Mouse (Mus musculus) C2C12 (cell line): ENCODE data around the gene Cfap73. TPM values are rescaled to one million over a fixed set of nuclear protein-coding genes. Genes with fewer than 3 reads are reported as not detected.

Source experiments
- H3K27me3 ChIP-seq: one replicate; pipeline ENCODE4 v1.6.1; 2011; ENCODE audit not compliant: control insufficient read depth, insufficient read depth, insufficient read length
- H3K36me3 ChIP-seq: one replicate; pipeline ENCODE4 v1.6.1; 2011; ENCODE audit not compliant: control insufficient read depth, insufficient read depth
- H3K4me3 ChIP-seq: one replicate; pipeline ENCODE4 v1.5.1; 2011; ENCODE audit warnings: mild to moderate bottlenecking, control low read depth; ENCODE audit not compliant: poor library complexity, insufficient read depth, severe bottlenecking
- H3K79me2 ChIP-seq: one replicate; pipeline ENCODE4 v1.6.1; 2011; ENCODE audit not compliant: control insufficient read depth, insufficient read depth
- H3K79me3 ChIP-seq: one replicate; pipeline ENCODE4 v1.6.1; 2011; ENCODE audit warnings: low read depth, control low read depth
- H3ac ChIP-seq: one replicate; pipeline ENCODE3; 2011; ENCODE audit warnings: low read depth; ENCODE audit not compliant: control insufficient read depth, insufficient read length
- CEBPB ChIP-seq: IDR thresholded peaks from one replicate; pipeline ENCODE4 v1.6.1; 2011; ENCODE audit warnings: low read depth, mild to moderate bottlenecking, control low read depth, moderate library complexity
- CTCF ChIP-seq: IDR thresholded peaks from one replicate; pipeline ENCODE4 v1.5.1; 2011; ENCODE audit not compliant: control insufficient read depth, insufficient read depth, insufficient read length
- FOSL1 ChIP-seq: IDR thresholded peaks from one replicate; pipeline ENCODE4 v1.8.0; 2011; ENCODE audit warnings: mild to moderate bottlenecking, low read length; ENCODE audit not compliant: poor library complexity, insufficient read depth, severe bottlenecking
- MAX ChIP-seq: IDR thresholded peaks from one replicate; pipeline ENCODE4 v1.6.1; 2011; ENCODE audit warnings: mild to moderate bottlenecking, control low read depth
- MYOD1 ChIP-seq: IDR thresholded peaks from one replicate; pipeline ENCODE4 v1.6.1; 2011; ENCODE audit warnings: low read depth; ENCODE audit not compliant: control insufficient read depth, insufficient read length
- MYOG ChIP-seq: IDR thresholded peaks from one replicate; pipeline ENCODE4 v1.6.1; 2011; ENCODE audit not compliant: control insufficient read depth, insufficient read length; ENCODE audit errors: extremely low read depth
- USF1 ChIP-seq: IDR thresholded peaks from one replicate; pipeline ENCODE4 v1.6.1; 2011; ENCODE audit warnings: low read depth, mild to moderate bottlenecking, control low read depth, moderate library complexity
- polyA plus RNA-seq: library from polyadenylated mRNA; unstranded; fragments of >200 nt; fragmentation: generic; extraction: Trizol; gene quantifications from one replicate; pipeline ENCODE4 v1.2.1, GENCODE M21; 2012; ENCODE audit warnings: missing spikeins

Gene Cfap73
- polyA plus RNA-seq, 1 experiment: not detected

DNA sequence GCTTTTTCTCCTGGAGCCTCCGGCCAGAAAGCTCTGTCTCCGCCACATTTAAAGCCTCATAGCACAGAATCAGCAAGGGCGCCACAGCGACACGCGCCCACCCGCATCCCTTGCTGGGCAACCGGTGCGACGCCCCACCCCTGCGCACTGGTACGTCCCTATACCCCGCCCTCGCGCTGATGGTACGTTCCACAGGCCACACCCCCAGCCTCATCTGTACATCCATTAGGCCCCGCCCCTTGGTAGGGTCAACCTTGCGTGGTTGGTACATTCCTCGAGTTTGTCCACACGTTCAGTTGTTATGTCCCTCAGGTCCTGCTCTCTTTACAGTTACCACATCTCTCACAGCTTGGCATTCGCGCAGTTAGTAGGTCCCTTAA, 21.6 kb downstream of the Cfap73 start, which contains the start of the genes Rita1 and Ddx54:
Gene Rita1 (minus strand): TSS at position 148 of the 380 bp plus-strand sequence.
Gene Ddx54 (plus strand): TSS at position 298 of the 380 bp plus-strand sequence.
- H3K79me2 ChIP-seq: peaks cover 58% of the 10 kb centered on the region
- H3K79me3 ChIP-seq: peaks cover 33% of the 10 kb centered on the region
- H3ac ChIP-seq: peak within 1 kb of the TSS; percentile 99
- H3K4me3 ChIP-seq: peak within 1 kb of the TSS; percentile 65
- H3K36me3 ChIP-seq: no peaks in the 10 kb centered on the region
- TF ChIP-seq USF1 (no peak), CTCF (no peak), CEBPB (no peak), MYOG (no peak)
- H3K27me3 ChIP-seq: no peaks in the 10 kb centered on the region

DNA sequence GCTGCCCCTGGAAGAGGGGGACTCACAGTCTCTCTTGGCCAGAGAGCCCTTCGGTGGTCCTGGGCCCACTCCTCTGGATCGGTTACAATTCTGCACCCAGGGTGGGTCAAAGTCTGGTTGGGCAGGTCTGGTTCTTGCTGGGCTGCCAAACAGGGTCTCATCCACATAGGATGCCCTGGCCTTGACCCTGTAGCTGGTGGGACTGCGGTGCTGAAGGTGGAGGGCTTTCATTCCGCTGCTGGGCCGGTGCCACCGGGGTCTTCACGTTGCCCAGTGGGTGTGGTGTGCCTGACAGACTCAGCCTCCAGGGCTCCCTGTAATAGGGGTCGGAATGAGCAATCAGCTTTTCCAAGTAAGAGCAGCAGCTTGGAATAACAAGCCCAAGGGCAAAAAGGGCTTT, 22.6 kb downstream of the Cfap73 start:
- Histone ChIP-seq H3K79me3 (peaks cover 32% of the 10 kb centered on the region), H3K36me3 (no peaks in the 10 kb centered on the region), H3ac (peak overlapping the region; percentile 64), H3K4me3 (peak overlapping the region; percentile 51), H3K79me2 (peaks cover 48% of the 10 kb centered on the region), H3K27me3 (no peaks in the 10 kb centered on the region)
- TF ChIP-seq MAX (no peak), USF1 (no peak), CTCF (no peak), CEBPB (no peak)

DNA sequence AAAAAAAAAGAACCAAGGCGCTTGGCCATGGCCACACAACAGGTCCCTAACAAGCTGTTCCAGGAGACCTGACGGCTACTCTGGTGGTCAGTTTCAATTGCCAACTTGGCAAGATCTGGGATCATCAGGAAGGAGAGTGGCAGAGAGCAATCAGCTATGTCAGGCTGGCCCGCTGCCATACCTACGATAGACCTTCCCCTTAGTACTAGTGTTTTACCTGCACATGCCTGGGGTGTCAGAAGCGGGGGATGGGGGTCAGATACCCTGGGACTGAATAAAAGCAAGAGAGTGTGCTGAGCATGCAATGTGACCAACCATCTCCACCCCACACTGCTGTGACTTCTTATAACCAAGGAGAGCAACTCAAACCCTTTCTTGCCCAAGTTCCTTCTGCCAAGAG, 23.1 kb downstream of the Cfap73 start:
- no peak overlapping the region for H3K4me3 ChIP-seq

DNA sequence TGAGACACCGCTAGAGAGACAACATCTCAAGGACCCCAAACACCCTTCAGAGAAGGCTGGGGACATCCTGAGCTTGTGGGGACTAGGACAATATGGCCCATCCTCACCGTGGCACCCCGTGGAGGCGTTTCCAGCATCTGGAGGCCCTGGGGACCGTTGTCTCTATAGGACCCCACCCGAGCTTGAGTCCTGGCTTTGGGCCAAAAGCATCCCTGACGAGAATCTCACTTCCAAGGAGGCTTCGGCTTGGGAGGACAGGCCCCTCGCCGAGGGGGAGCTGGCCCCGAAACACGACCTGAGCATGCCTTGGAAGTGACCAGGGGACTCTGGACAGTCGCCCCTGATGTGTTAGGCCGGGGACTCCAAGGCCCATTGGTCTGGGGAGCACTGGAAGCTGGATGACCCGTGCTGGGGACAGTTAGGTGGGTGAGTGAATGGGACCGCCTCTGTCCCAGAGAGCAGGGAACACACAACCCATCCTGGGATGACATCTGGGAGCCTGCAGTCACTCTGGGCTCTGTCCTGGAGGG, 24.7 kb downstream of the Cfap73 start:
- Histone ChIP-seq H3K4me3 (no peak overlapping the region), H3K27me3 (no peaks in the 10 kb centered on the region), H3K36me3 (no peaks in the 10 kb centered on the region), H3K79me3 (peaks cover 11% of the 10 kb centered on the region), H3ac (no peak overlapping the region), H3K79me2 (peaks cover 27% of the 10 kb centered on the region)
- TF ChIP-seq MAX (no peak), MYOG (no peak), CTCF (no peak), USF1 (no peak), CEBPB (no peak), MYOD1 (no peak), FOSL1 (no peak)

More for the DNA sequence above, 23.1 kb downstream of the Cfap73 start:
- Histone ChIP-seq H3K36me3 (no peaks in the 10 kb centered on the region), H3K79me3 (peaks cover 27% of the 10 kb centered on the region), H3ac (no peak overlapping the region), H3K79me2 (peaks cover 43% of the 10 kb centered on the region), H3K27me3 (no peaks in the 10 kb centered on the region)
- no peak for TF ChIP-seq USF1
- TF ChIP-seq MAX: no peak

DNA sequence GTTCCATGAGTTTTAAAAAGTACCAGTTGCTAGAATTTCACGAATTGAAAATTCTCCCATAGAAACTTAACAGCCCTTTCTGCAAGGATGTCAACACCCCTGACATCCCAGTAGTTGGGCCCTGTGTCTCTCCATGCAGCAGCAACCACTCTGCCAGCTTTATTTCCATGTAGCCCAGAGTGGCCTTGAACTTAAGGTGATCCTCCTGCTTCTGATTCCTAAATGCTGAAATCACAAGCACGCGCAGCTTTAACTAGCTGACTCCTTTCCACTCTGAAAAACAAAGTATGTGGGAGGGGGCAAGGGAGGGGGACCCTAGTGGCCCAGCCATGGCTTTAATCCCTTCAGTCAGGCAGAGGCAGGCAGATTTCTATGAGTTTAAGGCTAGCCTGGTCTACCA, 26.7 kb downstream of the Cfap73 start:
- Histone ChIP-seq H3K27me3 (no peaks in the 10 kb centered on the region), H3K79me2 (peaks cover 15% of the 10 kb centered on the region), H3K79me3 (peaks cover 2% of the 10 kb centered on the region), H3ac (no peak overlapping the region), H3K36me3 (no peaks in the 10 kb centered on the region), H3K4me3 (no peak overlapping the region)
- no peak for TF ChIP-seq USF1
- TF ChIP-seq CEBPB: no peak
- TF ChIP-seq MYOG: no peak
- TF ChIP-seq MAX: no peak
- TF ChIP-seq CTCF: no peak
- TF ChIP-seq FOSL1: no peak

DNA sequence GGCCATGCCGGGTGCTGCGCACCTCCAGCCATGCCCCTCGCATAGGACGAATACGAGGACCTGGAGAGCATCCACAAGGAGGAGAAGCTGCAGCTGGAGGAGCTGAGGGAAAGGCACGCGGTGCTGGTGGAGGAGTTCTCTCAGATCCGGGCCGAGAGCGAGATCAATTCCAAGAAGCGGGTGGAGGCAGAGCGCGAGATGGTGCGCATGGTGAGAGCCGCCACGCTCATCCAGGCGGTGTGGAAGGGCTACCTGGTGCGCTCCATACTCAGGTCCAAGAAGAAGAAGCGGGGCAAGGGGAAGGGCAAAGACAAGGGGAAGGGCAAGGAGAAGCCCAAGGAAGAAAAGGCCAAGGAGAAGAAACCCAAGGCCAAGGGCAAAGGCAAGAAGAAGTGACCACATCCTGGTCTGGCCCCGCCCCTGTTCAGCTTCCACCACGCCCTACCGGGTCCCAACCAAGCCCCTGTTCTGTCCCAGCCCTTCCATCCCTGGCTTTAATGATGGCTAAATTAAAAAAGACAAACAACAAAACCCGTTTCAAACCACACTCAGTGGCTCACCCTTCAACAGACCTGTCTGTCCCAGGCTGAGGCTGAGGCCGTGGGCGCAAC, 27.3 kb downstream of the Cfap73 start:
- Histone ChIP-seq H3K79me2 (peaks cover 9% of the 10 kb centered on the region), H3ac (no peak overlapping the region), H3K4me3 (no peak overlapping the region), H3K79me3 (peaks cover 2% of the 10 kb centered on the region), H3K36me3 (no peaks in the 10 kb centered on the region), H3K27me3 (no peaks in the 10 kb centered on the region)
- TF ChIP-seq MYOD1 (no peak), CEBPB (no peak), MYOG (no peak), MAX (no peak), FOSL1 (no peak), CTCF (no peak), USF1 (no peak)
